Mouse (Mus musculus): ENCODE measurements around the gene Zbtb20.

DNA sequence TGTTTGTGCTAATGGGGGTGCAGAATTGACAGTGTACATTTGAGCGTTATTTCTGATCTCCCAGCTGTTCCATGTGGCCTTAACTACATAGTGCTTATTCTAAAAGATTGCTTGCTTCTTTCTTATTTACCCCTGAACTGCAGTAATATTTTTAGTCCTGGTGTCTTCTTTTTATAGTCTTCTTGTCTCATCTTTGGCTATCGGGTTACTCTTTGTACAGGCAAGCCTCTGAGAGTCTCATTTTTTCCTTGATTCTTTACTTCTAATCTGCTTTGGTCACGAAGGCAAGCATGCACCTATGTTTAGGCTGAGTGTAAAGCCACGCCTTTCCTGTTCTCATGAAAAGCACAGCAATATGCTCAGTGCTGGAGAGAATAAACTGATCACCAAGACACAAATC is 608.7 kb downstream of the Zbtb20 start:
- TF ChIP-seq CTCF (IDR thresholded peaks at IDR 0.05) (no peak), EP300 (IDR thresholded peaks at IDR 0.05) (no peak)
